Mouse (Mus musculus) thymus, postnatal 10 days (tissue): ENCODE measurements around the gene Tln2.

Experiments used
- DNase-seq, 2 experiments: peaks; one replicate each; pipeline ENCODE4 v3.0.0; 2021; ENCODE audit warnings: low spot score in 2 of 2

Tln2 gene

GRCm38 (mm10) chr9:67477445-67477844 lies 82.1 kb downstream of the Tln2 start:
- DNase-seq: no peak

GRCm38 (mm10) chr9:67476184-67476583 lies 83.3 kb downstream of the Tln2 start:
- DNase-seq: no peak

DNA sequence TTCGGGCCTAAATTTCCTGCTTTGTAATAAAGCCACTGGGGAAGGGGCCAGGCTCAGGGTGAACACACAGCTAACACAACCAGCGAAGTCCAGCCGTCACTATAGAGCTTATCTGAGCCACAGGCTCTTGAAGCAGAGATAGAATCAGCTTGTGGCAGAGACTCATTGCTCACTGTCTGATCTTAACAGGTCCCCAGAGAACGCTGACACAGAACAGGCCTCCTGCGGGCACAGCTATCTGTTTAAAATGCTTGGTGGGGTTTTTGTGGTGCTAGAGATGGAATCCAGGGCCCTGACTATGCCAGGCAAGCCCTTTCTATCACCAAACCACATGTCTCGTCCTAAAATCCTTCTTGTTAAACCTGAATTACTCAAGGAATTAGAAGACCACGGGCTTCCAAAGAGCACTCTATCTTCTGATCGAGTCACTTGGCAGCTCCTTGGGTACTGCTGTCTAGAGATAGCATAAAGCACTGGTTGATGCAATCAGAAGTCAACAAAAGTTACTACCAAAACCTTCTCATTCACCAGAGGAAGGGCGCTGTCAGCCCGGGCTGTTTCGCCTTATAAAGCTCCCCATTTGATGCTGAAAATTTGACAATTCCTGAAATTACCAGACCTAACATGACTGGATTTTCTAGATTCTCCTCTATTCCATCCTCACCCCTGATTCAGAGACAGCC lies 95.9 kb downstream of the Tln2 start:
- DNase-seq: no peak

DNA sequence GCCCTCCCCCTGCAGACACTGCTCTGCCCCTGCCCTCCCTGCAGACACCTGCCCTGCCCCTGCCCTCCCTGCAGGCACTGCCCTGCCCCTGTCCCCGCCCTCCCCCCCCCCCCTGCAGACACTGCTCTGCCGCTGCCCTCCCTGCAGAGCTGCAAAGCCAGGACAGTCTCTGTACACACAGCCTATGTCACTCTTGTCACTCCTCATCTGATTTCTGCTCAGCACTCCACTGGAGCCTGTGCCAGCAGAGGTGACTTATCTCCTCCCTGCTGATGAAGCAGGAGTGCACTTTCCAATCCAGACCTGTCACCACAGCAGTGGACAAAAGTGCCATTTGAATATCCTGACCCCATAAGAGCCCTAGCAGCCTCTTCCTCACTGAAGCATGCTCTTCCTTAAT lies 118.0 kb downstream of the Tln2 start:
- DNase-seq: no peak

DNA sequence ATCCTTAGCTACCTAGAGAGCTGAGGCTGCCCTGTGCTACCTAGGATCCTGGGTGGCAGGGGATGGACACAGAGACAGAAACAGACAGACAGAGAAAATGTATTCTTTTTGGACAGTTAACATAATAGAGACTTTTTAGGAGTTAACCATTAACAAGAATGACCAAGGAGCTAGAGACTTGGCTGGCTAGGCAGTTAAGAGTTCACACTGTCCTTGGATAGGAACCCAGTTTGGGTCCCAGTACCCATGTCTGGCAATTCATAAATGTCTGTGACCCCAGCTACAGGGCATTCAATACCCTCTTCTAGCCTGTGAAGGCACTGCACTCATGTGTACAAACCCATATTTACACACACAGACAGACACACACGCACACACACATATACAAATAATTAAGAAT lies 122.0 kb downstream of the Tln2 start:
- no peak for DNase-seq

- DNase-seq: no peak
Measured at GRCm38 (mm10) chr9:67435333-67436154, 124.0 kb downstream of the Tln2 start.

GRCm38 (mm10) chr9:67429199-67429892 lies 130.2 kb downstream of the Tln2 start:
- DNase-seq: no peak

DNA sequence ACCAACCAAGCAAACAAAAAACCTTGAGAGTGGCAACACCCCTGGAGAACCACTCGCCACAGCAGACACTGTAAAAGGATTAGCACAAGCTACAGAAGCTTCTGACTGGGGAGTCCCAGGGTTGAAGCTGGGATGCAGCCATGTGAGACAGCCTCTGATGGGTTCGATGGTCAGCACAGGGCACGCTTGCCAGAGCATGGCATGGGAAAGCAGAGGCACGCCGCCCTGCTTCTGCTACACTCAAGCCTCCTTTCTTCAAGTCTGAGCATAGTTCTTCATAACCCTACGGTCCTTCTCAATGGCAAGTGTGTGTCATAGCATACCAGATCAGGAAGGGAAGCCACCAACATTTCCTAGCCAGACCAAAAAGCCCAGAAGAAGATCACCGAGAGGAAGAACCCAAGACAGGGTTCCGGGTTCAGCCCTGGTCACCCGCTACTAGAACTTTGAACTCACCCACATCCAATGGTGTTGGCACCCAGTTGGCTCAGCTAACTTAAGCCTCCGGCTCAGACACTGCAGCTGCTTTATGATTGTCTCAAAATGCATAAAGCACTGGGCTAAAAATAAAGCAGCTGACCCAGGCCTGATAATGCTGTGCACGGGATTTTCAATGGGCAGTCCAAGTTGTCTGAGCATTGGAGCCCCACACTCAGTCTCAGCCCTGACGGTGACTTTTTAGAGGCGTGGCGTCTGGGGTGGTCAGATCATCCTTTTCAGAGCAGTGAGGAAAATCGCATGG lies 131.0 kb downstream of the Tln2 start:
- DNase-seq: no peak

DNA sequence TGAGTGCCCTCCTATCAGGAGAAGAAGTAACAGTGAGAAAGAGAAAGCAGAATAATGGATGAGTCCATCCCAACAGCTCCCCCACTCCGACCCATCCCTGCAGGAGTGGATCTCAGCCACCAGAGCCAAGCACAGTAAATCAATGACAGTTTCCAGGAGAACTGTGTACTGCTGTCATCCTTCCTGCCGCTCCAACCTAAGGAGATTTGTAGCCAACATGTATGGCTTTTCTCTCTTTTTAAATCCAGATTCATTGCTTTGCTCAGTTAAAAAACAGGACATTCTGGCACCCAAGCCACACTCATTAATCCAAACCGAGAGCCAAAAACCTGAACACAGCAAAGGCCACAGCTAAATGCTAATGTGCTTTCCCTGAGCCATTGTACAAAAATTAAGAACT lies 133.2 kb downstream of the Tln2 start:
- no peak for DNase-seq

DNA sequence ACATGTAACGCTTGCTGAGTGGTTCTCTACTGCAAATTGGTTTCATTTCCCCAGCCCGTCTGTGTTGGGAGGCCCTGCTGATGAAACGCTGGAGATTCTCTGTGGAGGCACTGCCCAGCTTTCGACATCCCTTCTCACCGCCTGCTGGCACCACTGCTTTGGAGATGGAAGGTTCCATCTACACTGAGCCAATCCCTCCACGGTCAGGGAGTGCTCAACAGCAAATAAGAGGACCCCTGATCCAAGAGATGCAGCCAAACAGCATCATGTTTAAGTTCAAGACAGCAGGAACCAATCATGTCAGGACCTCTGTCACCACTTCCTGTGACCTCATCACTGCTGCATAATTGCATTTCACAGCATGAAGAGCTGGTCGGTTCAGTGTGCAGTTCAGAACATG lies 135.4 kb downstream of the Tln2 start:
- DNase-seq: no peak

- no peak for DNase-seq
Measured at GRCm38 (mm10) chr9:67418092-67418491, 141.4 kb downstream of the Tln2 start.

DNA sequence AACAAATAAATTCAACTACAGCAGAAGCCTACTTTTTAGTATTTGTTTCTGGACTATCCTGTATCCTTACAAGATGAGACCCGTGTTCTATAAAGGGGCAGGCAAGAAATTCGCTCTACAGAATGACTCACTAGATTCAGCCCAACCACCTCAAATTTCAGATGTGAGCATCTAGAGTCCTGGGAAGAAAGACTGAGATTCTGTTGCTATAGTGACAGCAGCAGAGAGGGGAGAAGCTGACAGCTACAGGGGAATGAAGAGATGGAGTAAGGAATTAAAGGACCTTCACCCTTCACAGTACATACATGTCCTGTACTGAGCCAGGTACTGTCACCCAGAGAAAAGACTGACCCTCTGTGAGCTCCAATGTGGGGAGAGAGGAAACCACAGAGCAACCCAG lies 148.8 kb downstream of the Tln2 start:
- DNase-seq: no peak

DNA sequence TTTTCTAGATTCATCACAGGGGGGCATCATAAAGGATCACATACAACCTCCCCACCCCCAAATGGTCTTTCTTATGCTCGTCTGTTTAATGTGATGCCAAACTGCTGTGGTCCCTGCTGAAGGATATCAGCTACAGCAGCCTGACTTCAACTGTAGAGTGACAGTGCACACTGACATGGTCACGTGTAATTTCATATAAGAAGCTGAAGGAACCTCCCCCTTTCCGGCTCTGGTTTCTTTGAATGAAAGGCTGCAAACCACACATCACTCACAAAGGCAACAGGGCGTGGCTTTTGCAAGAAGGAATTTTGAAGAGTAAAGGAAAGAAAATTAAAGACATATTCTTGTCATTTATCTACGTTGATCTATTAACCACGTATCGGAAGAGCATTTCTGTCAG lies 154.8 kb downstream of the Tln2 start:
- peak in 1 of 2 experiments; percentile 4 for DNase-seq

GRCm38 (mm10) chr9:67399563-67399962 lies 159.9 kb downstream of the Tln2 start:
- DNase-seq: no peak

DNA sequence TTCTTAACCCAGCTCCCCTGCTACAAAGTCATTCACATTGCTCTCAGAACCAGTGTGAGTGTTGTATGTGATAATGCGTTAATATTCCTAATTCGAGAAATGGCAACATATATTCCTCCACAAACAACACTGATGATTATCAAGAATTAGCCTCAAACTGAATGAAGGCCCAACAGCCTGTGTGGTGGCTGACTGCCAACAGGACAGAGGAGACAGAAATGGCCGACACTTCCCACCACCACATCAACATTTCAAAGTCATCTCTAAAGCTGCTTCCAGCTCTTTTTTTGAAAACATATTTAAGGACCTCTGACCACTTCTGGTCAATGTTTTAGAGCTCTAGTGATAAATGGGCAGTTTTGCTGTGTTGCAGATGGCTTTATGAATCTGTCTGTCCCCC lies 161.7 kb downstream of the Tln2 start:
- no peak for DNase-seq

DNA sequence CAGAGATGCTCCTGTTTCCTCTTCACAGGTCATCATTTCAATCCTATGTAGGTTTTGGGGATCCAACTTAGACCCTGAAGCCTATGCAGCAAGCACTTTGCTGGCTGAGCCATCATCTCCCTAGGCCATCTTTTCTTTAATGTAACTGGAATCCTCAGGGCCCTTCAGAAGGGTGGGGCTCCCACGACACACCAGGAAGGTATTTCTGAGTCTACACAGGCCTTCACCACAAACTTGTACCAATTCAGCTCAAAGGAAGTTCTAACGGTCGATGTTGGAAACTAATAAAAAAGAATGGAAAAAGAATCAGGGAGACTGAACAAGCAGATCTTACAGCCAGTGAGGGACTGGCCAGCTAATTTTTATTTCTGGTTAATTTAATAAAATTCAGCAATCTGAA lies 163.1 kb downstream of the Tln2 start:
- DNase-seq: no peak

DNA sequence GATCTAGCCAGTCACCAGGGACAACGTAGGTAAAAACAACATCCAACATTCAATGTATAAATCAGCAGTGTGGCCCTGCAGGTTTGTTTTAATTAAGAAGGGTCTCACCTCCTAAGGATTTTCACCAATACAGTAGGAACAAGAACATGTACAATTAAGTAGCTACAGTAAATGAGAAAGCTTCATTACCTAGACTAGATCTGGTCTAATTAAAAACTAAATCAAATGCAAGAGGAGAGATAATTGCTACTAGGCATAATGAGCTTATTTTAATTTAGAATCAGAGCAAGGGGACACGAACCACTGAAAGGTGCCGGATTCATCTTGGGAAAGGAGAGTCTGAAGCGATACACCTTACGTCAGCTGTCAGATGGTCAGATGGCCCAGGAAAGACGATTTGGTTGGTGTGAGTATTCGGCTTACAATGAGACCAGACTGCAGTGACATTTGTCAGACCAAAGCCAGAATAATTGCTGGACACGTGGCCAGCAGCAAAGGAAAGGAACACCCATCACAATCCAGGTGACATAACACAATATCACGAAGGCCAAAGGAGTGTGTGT lies 175.4 kb downstream of the Tln2 start:
- DNase-seq: no peak

- no peak for DNase-seq
Measured at GRCm38 (mm10) chr9:67380095-67380494, 179.4 kb downstream of the Tln2 start.

DNA sequence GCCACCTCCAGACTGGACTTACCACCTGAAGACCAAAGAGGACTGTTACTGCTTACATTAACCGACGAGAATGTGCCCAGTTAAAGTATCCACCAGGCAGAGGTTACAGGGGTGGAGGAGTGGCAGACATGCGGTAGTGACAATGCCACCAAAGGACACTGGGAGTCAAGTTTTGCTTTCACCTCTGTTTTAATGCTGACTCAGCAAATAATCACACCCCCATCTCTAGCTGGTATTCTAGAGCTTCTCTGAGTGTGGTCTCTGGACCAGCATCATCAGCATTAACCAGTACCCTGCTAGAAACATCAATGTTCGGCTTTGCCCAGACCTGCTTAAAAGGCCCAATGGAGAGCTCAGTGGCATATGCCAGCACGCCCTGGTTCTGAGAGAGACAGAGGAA lies 180.7 kb downstream of the Tln2 start:
- no peak for DNase-seq

GRCm38 (mm10) chr9:67368078-67368477 lies 191.4 kb downstream of the Tln2 start:
- no peak for DNase-seq

DNA sequence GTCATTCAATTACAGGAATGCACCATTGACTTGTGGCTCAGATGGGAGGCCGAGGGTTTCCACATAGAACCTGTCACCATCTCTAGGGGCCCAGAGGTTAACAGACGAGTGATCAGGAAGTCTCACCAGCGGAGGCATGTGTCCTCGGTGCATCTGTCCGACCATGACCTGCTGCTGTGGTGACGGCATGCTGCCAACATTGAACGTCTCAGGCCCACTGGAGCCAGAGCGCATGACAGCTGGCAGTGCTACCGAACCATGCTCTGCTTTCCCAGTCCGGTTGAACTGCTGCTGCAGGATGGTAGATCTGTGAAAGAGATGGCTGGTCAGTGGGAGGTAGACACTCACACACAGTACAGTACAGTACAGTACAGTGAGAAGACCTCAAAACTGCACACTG lies 197.0 kb downstream of the Tln2 start:
- DNase-seq: no peak

GRCm38 (mm10) chr9:67362053-67362452 lies 197.4 kb downstream of the Tln2 start:
- no peak for DNase-seq
